Mouse (Mus musculus) lung, embryonic 16.5 days (tissue): Measurements from ENCODE around the gene Slc35a3. TPM values are rescaled to one million over a fixed set of nuclear protein-coding genes. Genes with fewer than 3 reads are reported as not detected.
A peak's percentile ranks its signal among the peaks of the same experiment; 100 is the strongest.
"Not testable (repeated sequence)": the region's sequence is repeated elsewhere in the genome, so short reads cannot be mapped to it uniquely, and the experiment has no call there.

Source experiments
- ATAC-seq: fragments of 200-750 bp; cut with Nextera tagmentation; 2 replicates; pipeline ENCODE4 v1.8.0; 2017; ENCODE audit warnings: low read depth, mild to moderate bottlenecking, moderate library complexity
- H3K27ac ChIP-seq: fragments of 300-500 bp; sonication (generic); 2 replicates; pipeline ENCODE4 v1.5.1; 2014; ENCODE audit warnings: mild to moderate bottlenecking, control low read depth, low read length
- H3K27me3 ChIP-seq: fragments of 300-500 bp; sonication (generic); 2 replicates; pipeline ENCODE4 v1.6.1; 2014; ENCODE audit warnings: low read depth, low read length, mixed read lengths; ENCODE audit not compliant: control insufficient read depth, insufficient read depth
- H3K36me3 ChIP-seq: fragments of 300-500 bp; sonication (generic); 2 replicates; pipeline ENCODE4 v1.6.1; 2014; ENCODE audit warnings: low read length; ENCODE audit not compliant: control insufficient read depth, insufficient read depth
- H3K4me1 ChIP-seq: fragments of 300-500 bp; sonication (generic); replicated peaks from 2 replicates; pipeline ENCODE4 v1.6.1; 2014; ENCODE audit warnings: low read length, mixed read lengths; ENCODE audit not compliant: control insufficient read depth, insufficient read depth
- H3K4me2 ChIP-seq: fragments of 300-500 bp; sonication (generic); 2 replicates; pipeline ENCODE4 v1.6.1; 2014; ENCODE audit warnings: low read depth, low read length, control low read depth
- H3K4me3 ChIP-seq: fragments of 300-500 bp; sonication (generic); 2 replicates; pipeline ENCODE4 v1.5.1; 2014; ENCODE audit warnings: mild to moderate bottlenecking, low read length, control low read depth
- H3K9ac ChIP-seq: fragments of 300-500 bp; sonication (generic); 2 replicates; pipeline ENCODE4 v1.6.1; 2014; ENCODE audit warnings: low read length, control low read depth
- H3K9me3 ChIP-seq: fragments of 300-500 bp; sonication (generic); 2 replicates; pipeline ENCODE4 v1.6.1; 2016; ENCODE audit warnings: low read length; ENCODE audit not compliant: control insufficient read depth
- WGBS: fragments of 180-500 bp; shearing (Covaris S2); extraction: QIAGEN DNeasy Blood & Tissue Kit; methylation state at CpG from one replicate; pipeline ENCODE4 v1.1.7; 2014; 5-methylcytosine and 5-hydroxymethylcytosine counted together
- polyA plus RNA-seq: library from polyadenylated mRNA; unstranded; fragments of >200 nt; fragmentation: Nextera tagmentation; extraction: Ambion mirVana; gene quantifications from 2 replicates; pipeline ENCODE4 v1.2.1, GENCODE M21; 2015

Slc35a3 gene
- polyA plus RNA-seq = 15.4 and 16.5 TPM in 2 replicates

- peak; percentile 33 for ATAC-seq
- Histone ChIP-seq H3K36me3 (no peaks in the 10 kb centered on the region), H3K9me3 (no peaks in the 10 kb centered on the region), H3K4me1 (peaks cover 13% of the 10 kb centered on the region), H3K9ac (peak within 1 kb of the TSS; percentile 98), H3K4me3 (peak within 1 kb of the TSS; percentile 97), H3K27ac (peak within 1 kb of the TSS; percentile 82), H3K4me2 (peak within 1 kb of the TSS; percentile 82), H3K27me3 (no peaks in the 10 kb centered on the region)
- WGBS = 2% methylated on average over 8 of the region's 8 CpGs
Observed at GRCm38 (mm10) chr3:116712436-116712881, at the start of gene Slc35a3. Gene Slc35a3 (minus strand): TSS chr3:116712831.

- no peaks in the 10 kb centered on the region for H3K9me3 ChIP-seq
- H3K9ac ChIP-seq = no peak overlapping the region
- no peak overlapping the region for H3K4me3 ChIP-seq
- no peaks in the 10 kb centered on the region for H3K4me1 ChIP-seq
- peaks cover 14% of the 10 kb centered on the region for H3K36me3 ChIP-seq
- H3K4me2 ChIP-seq = no peak overlapping the region
- H3K27me3 ChIP-seq = no peaks in the 10 kb centered on the region
- H3K27ac ChIP-seq = no peak overlapping the region
- ATAC-seq = no peak
- WGBS = 89% methylated on average over 8 of the region's 8 CpGs
Observed at GRCm38 (mm10) chr3:116752818-116753217, 40.2 kb upstream of the Slc35a3 start.

- Histone ChIP-seq H3K4me1 (no peaks in the 10 kb centered on the region), H3K4me3 (no peak overlapping the region), H3K27me3 (no peaks in the 10 kb centered on the region), H3K27ac (no peak overlapping the region), H3K9me3 (no peaks in the 10 kb centered on the region), H3K4me2 (no peak overlapping the region), H3K36me3 (peaks cover 8% of the 10 kb centered on the region; the same call in 1 of the 2 replicates), H3K9ac (no peak overlapping the region)
- 77% methylated on average over 4 of the region's 4 CpGs for WGBS
- ATAC-seq = no peak; the same call in 1 of the 2 replicates
Observed at GRCm38 (mm10) chr3:116751191-116751860, 38.7 kb upstream of the Slc35a3 start.

GRCm38 (mm10) chr3:116748391-116749170 lies 36.0 kb upstream of the Slc35a3 start:
- no peaks in the 10 kb centered on the region for H3K27me3 ChIP-seq
- H3K4me1 ChIP-seq = no peaks in the 10 kb centered on the region
- no peaks in the 10 kb centered on the region for H3K9me3 ChIP-seq
- H3K36me3 ChIP-seq = peaks cover 9% of the 10 kb centered on the region
- ATAC-seq = no peak
- no peak overlapping the region for H3K4me2 ChIP-seq
- no peak overlapping the region for H3K4me3 ChIP-seq
- H3K9ac ChIP-seq = no peak overlapping the region
- H3K27ac ChIP-seq = no peak overlapping the region
- 59% methylated on average over 8 of the region's 8 CpGs for WGBS

GRCm38 (mm10) chr3:116747648-116748047 lies 35.0 kb upstream of the Slc35a3 start:
- H3K4me1 ChIP-seq, H3K27ac ChIP-seq, ATAC-seq, H3K27me3 ChIP-seq, H3K9me3 ChIP-seq, H3K4me3 ChIP-seq, H3K4me2 ChIP-seq, H3K36me3 ChIP-seq, H3K9ac ChIP-seq: not testable (repeated sequence)
- 90% methylated on average over 7 of the region's 7 CpGs for WGBS

- 64% methylated on average over 9 of the region's 9 CpGs for WGBS
- Histone ChIP-seq H3K9ac (no peak overlapping the region), H3K9me3 (no peaks in the 10 kb centered on the region), H3K4me3 (no peak overlapping the region), H3K27ac (no peak overlapping the region), H3K4me1 (no peaks in the 10 kb centered on the region), H3K27me3 (no peaks in the 10 kb centered on the region), H3K4me2 (no peak overlapping the region), H3K36me3 (peaks cover 5% of the 10 kb centered on the region; the same call in 1 of the 2 replicates)
- ATAC-seq = no peak
Observed at GRCm38 (mm10) chr3:116740963-116741362, 28.3 kb upstream of the Slc35a3 start.

GRCm38 (mm10) chr3:116740106-116740505 lies 27.5 kb upstream of the Slc35a3 start:
- WGBS = 44% methylated on average over 4 of the region's 5 CpGs
- no peak for ATAC-seq
- no peak overlapping the region for H3K4me2 ChIP-seq
- no peak overlapping the region for H3K27ac ChIP-seq
- no peak overlapping the region for H3K9ac ChIP-seq
- peaks cover 5% of the 10 kb centered on the region; the same call in 1 of the 2 replicates for H3K36me3 ChIP-seq
- no peaks in the 10 kb centered on the region for H3K27me3 ChIP-seq
- H3K4me3 ChIP-seq = no peak overlapping the region
- H3K9me3 ChIP-seq = no peaks in the 10 kb centered on the region
- H3K4me1 ChIP-seq = no peaks in the 10 kb centered on the region

- H3K4me1 ChIP-seq = no peaks in the 10 kb centered on the region
- no peak overlapping the region for H3K4me3 ChIP-seq
- no peaks in the 10 kb centered on the region for H3K27me3 ChIP-seq
- H3K9ac ChIP-seq = no peak overlapping the region
- H3K4me2 ChIP-seq = no peak overlapping the region
- no peaks in the 10 kb centered on the region for H3K9me3 ChIP-seq
- no peak overlapping the region for H3K27ac ChIP-seq
- 70% methylated on average over 8 of the region's 8 CpGs for WGBS
- ATAC-seq = peak; percentile 67; the same call in 1 of the 2 replicates
- no peaks in the 10 kb centered on the region for H3K36me3 ChIP-seq
Observed at GRCm38 (mm10) chr3:116737326-116737731, 24.7 kb upstream of the Slc35a3 start.

GRCm38 (mm10) chr3:116729483-116730174 lies 17.0 kb upstream of the Slc35a3 start:
- Histone ChIP-seq H3K9ac (no peak overlapping the region), H3K4me3 (no peak overlapping the region), H3K9me3 (no peaks in the 10 kb centered on the region), H3K27ac (no peak overlapping the region), H3K27me3 (no peaks in the 10 kb centered on the region), H3K4me1 (peaks cover 5% of the 10 kb centered on the region; the same call in 1 of the 2 replicates), H3K36me3 (no peaks in the 10 kb centered on the region), H3K4me2 (no peak overlapping the region)
- no peak for ATAC-seq
- WGBS = 53% methylated on average over 2 of the region's 2 CpGs
